Mouse (Mus musculus) G1E (cell line): Measurements from ENCODE around the gene Trim8.

Experiments
- CTCF ChIP-seq: IDR thresholded peaks from 2 replicates; pipeline ENCODE4 v1.5.1; 2012; ENCODE audit warnings: low read depth, low read length, inconsistent platforms, mixed read lengths
- GATA1 ChIP-seq: IDR thresholded peaks from 2 replicates; pipeline ENCODE4 v1.6.1; 2012; ENCODE audit warnings: borderline replicate concordance, low read length, inconsistent platforms, mixed read lengths
- GATA2 ChIP-seq: IDR thresholded peaks from 2 replicates; pipeline ENCODE4 v1.6.1; 2012; ENCODE audit warnings: low read depth, low read length, inconsistent platforms, borderline replicate concordance
- POLR2AphosphoS5 ChIP-seq: IDR thresholded peaks from 2 replicates; pipeline ENCODE4 v1.6.1; 2012; ENCODE audit warnings: low read depth, low read length, inconsistent platforms; ENCODE audit not compliant: insufficient replicate concordance
- TAL1 ChIP-seq: conservative IDR thresholded peaks from 2 replicates; pipeline ENCODE4 v1.6.1; 2012; ENCODE audit warnings: low read depth, low read length, inconsistent platforms, mixed read lengths

GRCm38 (mm10) chr19:46522433-46523044 lies 21.0 kb downstream of the Trim8 start:
- TF ChIP-seq CTCF = no peak
- no peak for TF ChIP-seq GATA2
- no peak for TF ChIP-seq GATA1
- no peak for TF ChIP-seq POLR2AphosphoS5
- no peak for TF ChIP-seq TAL1
